Comparison of ENCODE assay signal across 23 mouse cellular contexts in the genomic region with DNA sequence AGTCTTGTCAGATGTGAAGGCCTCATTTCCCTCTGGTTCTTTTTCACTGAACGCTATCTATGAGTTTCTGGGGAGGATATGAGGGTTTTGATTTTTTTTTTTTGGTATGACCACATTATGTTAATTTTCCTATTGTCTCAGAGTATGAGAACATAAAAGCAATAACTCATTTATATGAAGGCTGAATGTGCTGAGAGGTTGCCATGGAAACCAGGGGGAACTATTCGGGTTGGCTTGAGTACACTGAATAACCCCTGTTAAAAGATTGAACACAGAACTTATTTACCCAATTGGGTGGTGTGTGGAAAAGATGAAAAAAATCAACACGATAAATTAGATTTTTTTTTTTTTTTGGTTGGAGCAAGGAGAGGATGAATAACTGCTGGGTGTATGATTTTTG.
DNase-seq lines count a peak whose midpoint lies in the region; ATAC-seq and TF ChIP-seq lines count a peak whose summit lies in the region.
"Had no signal": no experiment of that assay in that cellular context is flagged by ENCODE, and none has a peak within 500 bp of the region (broad histone marks: within the 10 kb centered on the region; RNA-seq: fewer than 3 reads in every experiment).

No protein-coding gene starts in this region.

- H3K9ac ChIP-seq in forebrain, embryonic 14.5 days (ENCODE audit: low read length): no peak overlapping the region
- H3K9ac ChIP-seq in forebrain, embryonic 12.5 days: no peak overlapping the region
- H3K9ac ChIP-seq in hindbrain, embryonic 15.5 days: no peak overlapping the region
- no peak overlapping the region for H3K9ac ChIP-seq in hindbrain, embryonic 11.5 days (ENCODE audit: low read depth, low read length)
- H3K9ac ChIP-seq in hindbrain, postnatal 0 days (replicated peaks; ENCODE audit: low read length): no peak overlapping the region
- H3K9ac ChIP-seq: heart, embryonic 15.5 days; liver, postnatal 0 days; midbrain, embryonic 12.5 days had no signal

- H3K4me2 ChIP-seq in forebrain, embryonic 14.5 days (ENCODE audit: low read length): no peak overlapping the region
- H3K4me2 ChIP-seq in forebrain, embryonic 12.5 days: no peak overlapping the region
- no peak overlapping the region for H3K4me2 ChIP-seq in hindbrain, embryonic 15.5 days
- H3K4me2 ChIP-seq in hindbrain, embryonic 11.5 days (replicated peaks; ENCODE audit: low read depth, low read length): no peak overlapping the region
- H3K4me2 ChIP-seq in hindbrain, postnatal 0 days (ENCODE audit: low read depth, low read length): no peak overlapping the region
- H3K4me2 ChIP-seq: heart, embryonic 15.5 days; liver, embryonic 11.5 days; midbrain, embryonic 12.5 days had no signal

- no peak overlapping the region for H3K27ac ChIP-seq in forebrain, embryonic 14.5 days (ENCODE audit: low read depth, low read length)
- no peak overlapping the region for H3K27ac ChIP-seq in forebrain, embryonic 12.5 days
- peak overlapping the region; percentile 73; the same call in 1 of the 2 replicates for H3K27ac ChIP-seq in hindbrain, embryonic 15.5 days (replicated peaks)
- H3K27ac ChIP-seq in hindbrain, embryonic 11.5 days (ENCODE audit: low read depth, low read length): no peak overlapping the region
- peak overlapping the region; percentile 11; the same call in 1 of the 2 replicates for H3K27ac ChIP-seq in hindbrain, postnatal 0 days
- H3K27ac ChIP-seq: gastrocnemius, adult 2 months; heart, embryonic 15.5 days; kidney, postnatal 0 days; macrophage; midbrain, embryonic 12.5 days had no signal

- 47% methylated on average over 3 of the region's 3 CpGs for WGBS in forebrain, embryonic 14.5 days
- WGBS in forebrain, embryonic 12.5 days: 57% methylated on average over 3 of the region's 3 CpGs
- 40% methylated on average over 3 of the region's 3 CpGs for WGBS in hindbrain, embryonic 15.5 days
- 77% methylated on average over 3 of the region's 3 CpGs for WGBS in hindbrain, embryonic 11.5 days
- 28% methylated on average over 3 of the region's 3 CpGs for WGBS in hindbrain, postnatal 0 days

- no peaks in the 10 kb centered on the region for H3K4me1 ChIP-seq in forebrain, embryonic 14.5 days (ENCODE audit: control insufficient read depth, insufficient read depth, low read length)
- no peaks in the 10 kb centered on the region for H3K4me1 ChIP-seq in forebrain, embryonic 12.5 days
- H3K4me1 ChIP-seq in hindbrain, embryonic 15.5 days (replicated peaks): 0 out of 2 replicates have a peak, but pooled peaks cover 2% of the 10 kb centered on the region
- no peaks in the 10 kb centered on the region for H3K4me1 ChIP-seq in hindbrain, embryonic 11.5 days (replicated peaks; ENCODE audit: control insufficient read depth, insufficient read depth, low read length)
- no peaks in the 10 kb centered on the region for H3K4me1 ChIP-seq in hindbrain, postnatal 0 days (ENCODE audit: insufficient read depth, low read length)
- H3K4me1 ChIP-seq: heart, embryonic 15.5 days; midbrain, embryonic 12.5 days had no signal

- H3K27me3 ChIP-seq in forebrain, embryonic 14.5 days (replicated peaks; ENCODE audit: control insufficient read depth, insufficient read depth, low read length): no peaks in the 10 kb centered on the region
- no peaks in the 10 kb centered on the region for H3K27me3 ChIP-seq in forebrain, embryonic 12.5 days
- H3K27me3 ChIP-seq in hindbrain, embryonic 15.5 days: no peaks in the 10 kb centered on the region
- no peaks in the 10 kb centered on the region for H3K27me3 ChIP-seq in hindbrain, embryonic 11.5 days (ENCODE audit: control insufficient read depth, insufficient read depth, low read length)
- no peaks in the 10 kb centered on the region for H3K27me3 ChIP-seq in hindbrain, postnatal 0 days (ENCODE audit: insufficient read depth, low read length)
- H3K27me3 ChIP-seq: heart, embryonic 15.5 days; midbrain, embryonic 12.5 days had no signal

- no peak for TF ChIP-seq CTCF in hindbrain, postnatal 0 days (IDR thresholded peaks at IDR 0.05; ENCODE audit: low read depth)

- no peak overlapping the region for H3K4me3 ChIP-seq in forebrain, embryonic 14.5 days (ENCODE audit: low read depth, low read length)
- H3K4me3 ChIP-seq in forebrain, embryonic 12.5 days (replicated peaks): no peak overlapping the region
- no peak overlapping the region for H3K4me3 ChIP-seq in hindbrain, embryonic 15.5 days
- H3K4me3 ChIP-seq in hindbrain, embryonic 11.5 days (ENCODE audit: low read depth, low read length): no peak overlapping the region
- H3K4me3 ChIP-seq in hindbrain, postnatal 0 days (ENCODE audit: low read length): no peak overlapping the region
- H3K4me3 ChIP-seq: gastrocnemius, adult 2 months; heart, embryonic 15.5 days; midbrain, embryonic 12.5 days had no signal

- peak; percentile 52 for DNase-seq in forebrain, embryonic 14.5 days (ENCODE audit: low spot score)
- no peak for DNase-seq in hindbrain, embryonic 11.5 days (ENCODE audit: low spot score)
- DNase-seq in brain, adult 2 months (ENCODE audit: low read depth, low spot score): peak; percentile 29
- DNase-seq in hindbrain, postnatal 0 days (ENCODE audit: low spot score): peak; percentile 62
- DNase-seq in left cerebral cortex, adult 9 months (ENCODE audit: low spot score in 2 of 2): no peak
- no peak for DNase-seq in kidney, postnatal 36 days
- DNase-seq: adrenal gland, postnatal 14 days; cerebellum, adult 11 months; cerebellum, adult 9-11 months; gastrocnemius, adult 2 months; heart, postnatal 36 days; kidney, adult 2 months; liver, postnatal 0 days; right cerebral cortex, postnatal 25 days; spleen, adult 18-20 months had no signal

- H3K36me3 ChIP-seq in forebrain, embryonic 14.5 days (ENCODE audit: control insufficient read depth, insufficient read depth, low read length): no peaks in the 10 kb centered on the region
- H3K36me3 ChIP-seq in forebrain, embryonic 12.5 days (replicated peaks): no peaks in the 10 kb centered on the region
- H3K36me3 ChIP-seq in hindbrain, embryonic 15.5 days: no peaks in the 10 kb centered on the region
- H3K36me3 ChIP-seq in hindbrain, embryonic 11.5 days (ENCODE audit: control insufficient read depth, insufficient read depth, low read length): no peaks in the 10 kb centered on the region
- no peaks in the 10 kb centered on the region for H3K36me3 ChIP-seq in hindbrain, postnatal 0 days (ENCODE audit: insufficient read depth, low read length)
- H3K36me3 ChIP-seq: heart, embryonic 15.5 days; midbrain, embryonic 12.5 days had no signal

- ATAC-seq in forebrain, embryonic 14.5 days: no peak
- no peak for ATAC-seq in forebrain, embryonic 12.5 days (ENCODE audit: low FRiP score)
- ATAC-seq in hindbrain, embryonic 15.5 days (ENCODE audit: low FRiP score, low read depth): peak; percentile 66; the same call in 1 of the 2 replicates
- ATAC-seq in hindbrain, embryonic 11.5 days (ENCODE audit: low FRiP score): no peak
- no peak for ATAC-seq in hindbrain, postnatal 0 days
- ATAC-seq: liver, postnatal 0 days; lung, postnatal 0 days had no signal

- no peaks in the 10 kb centered on the region for H3K9me3 ChIP-seq in forebrain, embryonic 14.5 days (replicated peaks; ENCODE audit: control insufficient read depth, low read length)
- H3K9me3 ChIP-seq in forebrain, embryonic 12.5 days: no peaks in the 10 kb centered on the region
- no peaks in the 10 kb centered on the region for H3K9me3 ChIP-seq in hindbrain, embryonic 15.5 days
- no peaks in the 10 kb centered on the region for H3K9me3 ChIP-seq in hindbrain, embryonic 11.5 days (ENCODE audit: control insufficient read depth, low read length)
- no peaks in the 10 kb centered on the region for H3K9me3 ChIP-seq in hindbrain, postnatal 0 days (ENCODE audit: low read length)
- H3K9me3 ChIP-seq: heart, embryonic 15.5 days; midbrain, embryonic 12.5 days had no signal

Comparison
In these comparisons a context has a peak if more than half of its experiments do, and no peak if none do; other contexts are left out.
1. DNase-seq: peak in forebrain, embryonic 14.5 days (single experiment), brain, adult 2 months (single experiment) and hindbrain, postnatal 0 days (single experiment); none in hindbrain, embryonic 11.5 days (single experiment), left cerebral cortex, adult 9 months (0 of 2) and kidney, postnatal 36 days (0 of 2).
2. H3K27ac ChIP-seq: peak in hindbrain, embryonic 15.5 days (single experiment) and hindbrain, postnatal 0 days (single experiment); none in forebrain, embryonic 14.5 days (single experiment), forebrain, embryonic 12.5 days (single experiment) and hindbrain, embryonic 11.5 days (single experiment).